Comparison of ENCODE assay signal across 9 mouse cellular contexts in the genomic region with DNA sequence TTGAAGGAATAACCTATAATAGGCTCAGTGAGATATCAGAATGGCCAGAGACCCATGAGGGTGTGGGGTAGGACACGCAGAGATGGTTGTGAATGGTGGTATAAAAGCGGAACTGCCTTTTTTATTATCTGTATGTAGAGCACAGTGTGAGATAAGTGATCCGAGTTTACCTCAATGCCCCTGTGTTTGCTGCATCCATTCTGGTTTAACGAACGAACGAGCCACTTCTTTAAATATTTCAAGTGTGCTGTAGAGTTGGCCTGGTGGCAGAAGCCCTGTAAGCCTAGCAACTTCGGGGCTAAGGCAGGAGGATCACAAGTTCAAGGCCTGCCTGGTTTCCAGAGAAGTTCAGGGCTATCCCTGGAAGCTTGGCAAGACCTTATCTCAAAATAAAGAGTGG.
"Had no signal": no experiment of that assay in that cellular context is flagged by ENCODE, and none has a peak within 500 bp of the region (broad histone marks: within the 10 kb centered on the region; RNA-seq: fewer than 3 reads in every experiment).

No protein-coding gene starts in this region.

- H3K4me3 ChIP-seq: layer of hippocampus, adult 2 months; left cerebral cortex, adult 2 months; liver, embryonic 13.5 days had no signal

- H3K4me2 ChIP-seq: midbrain, embryonic 11.5 days had no signal

- H3K36me3 ChIP-seq: liver, embryonic 13.5 days had no signal

- H3K27me3 ChIP-seq: liver, embryonic 13.5 days had no signal

- DNase-seq: layer of hippocampus, adult 9-11 months; liver, embryonic 13.5 days; midbrain, embryonic 14.5 days; thymus, adult 18-20 months; thymus, postnatal 36 days had no signal

- H3K27ac ChIP-seq: kidney, postnatal 0 days; layer of hippocampus, adult 2 months; left cerebral cortex, adult 2 months; liver, embryonic 13.5 days had no signal

- H3K9ac ChIP-seq: liver, embryonic 13.5 days had no signal

- H3K9me3 ChIP-seq: liver, embryonic 13.5 days had no signal
